Comparison of ENCODE assay signal across 11 mouse cellular contexts in the genomic region with DNA sequence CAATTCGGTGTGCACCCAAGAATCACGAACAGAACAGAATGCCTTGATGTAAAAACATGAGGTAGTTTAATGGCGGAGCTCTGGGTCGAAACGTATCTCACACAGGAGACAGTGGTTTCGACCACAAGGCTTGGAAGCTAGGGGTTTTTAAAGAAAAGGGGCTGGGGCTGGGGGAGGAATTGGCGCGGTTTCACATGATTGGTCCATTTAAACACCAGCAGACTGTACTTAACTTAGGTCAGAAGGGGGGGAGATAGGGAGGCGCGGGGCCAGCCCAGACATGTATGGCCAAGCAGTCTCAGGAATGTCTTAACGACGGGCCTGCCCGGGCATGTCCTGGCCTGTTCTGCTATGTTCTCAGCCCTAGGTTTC. TPM values are rescaled to one million over a fixed set of nuclear protein-coding genes. Genes with fewer than 3 reads are reported as not detected.
"Had no signal": no experiment of that assay in that cellular context is flagged by ENCODE, and none has a peak within 500 bp of the region (broad histone marks: within the 10 kb centered on the region; RNA-seq: fewer than 3 reads in every experiment).

No protein-coding gene starts in this region.

RNA-seq across cellular contexts. Expression of gene Tcte3, which starts 12.5 kb away (rescaled TPM):
- total RNA-seq: gastrocnemius, adult 18-20 months; gastrocnemius, postnatal 36 days; heart, adult 8-10 months; heart, postnatal 25 days; left cerebral cortex, postnatal 10 days; liver, adult 2 months had no signal
- polyA plus RNA-seq: heart, embryonic 16.5 days; hindbrain, embryonic 12.5 days; hindbrain, embryonic 14.5 days; kidney, embryonic 14.5 days; large intestine, adult 2 months; liver, adult 2 months had no signal
